Mouse (Mus musculus) kidney, embryonic 15.5 days (tissue): ENCODE results near the gene Bmper. TPM values are rescaled to one million over a fixed set of nuclear protein-coding genes. Genes with fewer than 3 reads are reported as not detected.
A peak's percentile ranks its signal among the peaks of the same experiment; 100 is the strongest.

Experiments used
- ATAC-seq: fragments of 200-750 bp; cut with Nextera tagmentation; replicated peaks from 2 replicates; pipeline ENCODE4 v1.8.0; 2017; ENCODE audit warnings: moderate TSS enrichment; ENCODE audit not compliant: low FRiP score
- H3K27ac ChIP-seq: fragments of 300-500 bp; sonication (generic); 2 replicates; pipeline ENCODE4 v1.5.1; 2015; ENCODE audit warnings: mild to moderate bottlenecking, inconsistent platforms
- H3K27me3 ChIP-seq: fragments of 300-500 bp; sonication (generic); 2 replicates; pipeline ENCODE4 v1.6.1; 2015; ENCODE audit warnings: inconsistent platforms
- H3K36me3 ChIP-seq: fragments of 300-500 bp; sonication (generic); 2 replicates; pipeline ENCODE4 v1.6.1; 2015; ENCODE audit warnings: inconsistent platforms
- H3K4me1 ChIP-seq: fragments of 300-500 bp; sonication (generic); 2 replicates; pipeline ENCODE4 v1.6.1; 2015; ENCODE audit warnings: inconsistent platforms
- H3K4me2 ChIP-seq: fragments of 300-500 bp; sonication (generic); 2 replicates; pipeline ENCODE4 v1.6.1; 2015; ENCODE audit warnings: moderate library complexity, mild to moderate bottlenecking, inconsistent platforms
- H3K4me3 ChIP-seq: fragments of 300-500 bp; sonication (generic); replicated peaks from 2 replicates; pipeline ENCODE4 v1.5.1; 2015; ENCODE audit warnings: mild to moderate bottlenecking, inconsistent platforms
- H3K9ac ChIP-seq: fragments of 300-500 bp; sonication (generic); 2 replicates; pipeline ENCODE4 v1.6.1; 2015; ENCODE audit warnings: mild to moderate bottlenecking, inconsistent platforms
- H3K9me3 ChIP-seq: fragments of 300-500 bp; sonication (generic); replicated peaks from 2 replicates; pipeline ENCODE4 v1.6.1; 2016; ENCODE audit warnings: inconsistent platforms
- WGBS: fragments of 180-500 bp; shearing (Covaris S2); methylation state at CpG from one replicate; pipeline ENCODE4 v1.1.7; 2015; ENCODE audit warnings: mixed read lengths; 5-methylcytosine and 5-hydroxymethylcytosine counted together
- polyA plus RNA-seq: library from polyadenylated mRNA; unstranded; fragments of >200 nt; fragmentation: Nextera tagmentation; extraction: Ambion mirVana; gene quantifications from 2 replicates; pipeline ENCODE4 v1.2.1, GENCODE M21; 2015

The Bmper gene
- polyA plus RNA-seq, 1 experiment from 2014 or later = 23.5 TPM

DNA sequence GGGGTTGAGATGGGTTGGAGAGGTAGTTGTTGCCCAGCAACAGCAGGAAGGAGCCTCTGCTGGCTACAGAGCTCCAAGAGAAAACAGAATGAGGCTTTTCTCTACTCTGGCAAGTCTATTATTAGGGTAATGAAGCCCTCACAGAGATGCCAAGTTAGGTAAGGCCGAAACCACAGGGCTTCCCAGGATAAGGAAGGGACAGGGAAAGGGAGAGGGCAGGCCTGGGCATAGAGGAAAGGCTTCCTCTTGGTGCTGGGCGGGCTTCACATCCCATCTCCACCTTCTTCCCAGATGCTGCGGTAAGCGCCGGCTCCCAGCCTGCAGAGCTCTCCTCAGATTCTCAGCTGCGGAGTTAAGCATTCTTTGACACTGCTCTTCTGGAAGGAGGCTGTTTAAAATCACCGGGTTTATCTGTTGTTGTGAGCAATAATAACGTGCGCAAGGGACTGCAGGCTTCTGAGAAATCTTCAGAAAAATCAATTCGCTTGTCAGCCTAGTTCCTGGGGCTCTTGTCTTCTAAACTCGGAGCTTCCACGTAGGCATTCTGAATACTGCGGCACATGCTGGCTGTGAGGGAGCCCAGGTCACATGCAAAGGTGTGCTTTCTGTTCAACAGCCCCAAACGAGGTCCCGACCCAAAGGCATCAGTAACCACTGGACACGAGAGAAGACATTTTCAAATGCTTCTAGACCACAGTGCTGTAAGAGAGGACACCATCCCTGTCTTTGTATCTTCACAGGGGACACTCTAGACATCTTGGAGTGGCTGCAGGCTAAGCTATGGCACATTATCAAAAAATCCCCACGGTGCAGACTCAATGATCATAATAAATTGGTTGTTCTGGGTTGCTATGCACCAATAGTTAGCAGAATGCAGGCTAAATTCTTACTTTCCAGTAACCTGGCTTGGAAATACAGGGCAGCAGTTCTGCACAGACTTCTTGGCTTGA, 18.3 kb upstream of the Bmper start:
- H3K9ac ChIP-seq = no peak overlapping the region
- 21% methylated on average over 17 of the region's 17 CpGs for WGBS

DNA sequence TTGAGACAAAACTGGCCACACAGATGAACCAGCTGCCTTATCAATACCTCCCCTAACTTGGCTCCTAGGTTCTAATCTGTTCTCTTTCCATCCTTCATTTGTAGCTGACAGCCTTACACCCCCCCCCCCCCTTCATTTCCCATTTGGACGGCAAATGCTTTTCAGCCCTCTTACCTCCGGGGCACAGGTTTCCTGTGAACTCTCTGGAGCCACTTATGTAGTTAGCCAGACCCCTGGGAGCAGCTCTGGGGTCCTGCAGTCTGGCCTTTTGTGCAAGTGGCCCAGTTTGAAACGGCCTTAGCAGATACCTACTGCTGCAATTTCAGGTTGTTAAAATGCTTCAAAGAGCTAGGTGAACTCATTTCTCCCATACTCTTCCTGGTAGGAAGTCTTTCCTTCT, 17.6 kb upstream of the Bmper start:
- H3K4me3 ChIP-seq = no peak overlapping the region
- WGBS = 19% methylated on average over 3 of the region's 3 CpGs

More for the DNA sequence above, 18.3 kb upstream of the Bmper start:
- H3K4me3 ChIP-seq = no peak overlapping the region
- no peak for ATAC-seq
- H3K27me3 ChIP-seq = peaks cover 12% of the 10 kb centered on the region; the same call in 1 of the 2 replicates
- H3K4me1 ChIP-seq = peaks cover 15% of the 10 kb centered on the region
- no peaks in the 10 kb centered on the region for H3K9me3 ChIP-seq
- H3K27ac ChIP-seq = no peak overlapping the region
- peak overlapping the region; percentile 25; the same call in 1 of the 2 replicates for H3K4me2 ChIP-seq
- H3K36me3 ChIP-seq = no peaks in the 10 kb centered on the region

DNA sequence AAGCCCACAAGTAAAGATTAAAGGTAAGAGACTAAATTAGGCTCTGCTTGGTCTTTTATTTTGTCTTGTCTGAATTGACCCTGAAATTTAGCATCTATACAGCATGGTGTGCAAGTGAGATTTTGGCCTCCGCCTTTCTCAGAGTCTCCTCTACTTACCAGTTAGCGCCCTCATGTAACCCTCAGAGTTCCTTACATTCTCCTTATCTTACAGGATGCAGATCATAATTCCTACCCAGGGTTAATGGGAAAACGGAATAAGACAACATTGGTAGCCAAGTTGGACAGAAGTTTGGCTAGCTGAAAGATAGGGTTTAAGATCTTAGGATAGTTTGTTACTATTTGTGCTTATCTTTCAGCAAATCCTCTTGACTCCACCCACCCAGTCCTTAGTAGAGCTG, 17.1 kb upstream of the Bmper start:
- ATAC-seq = no peak
- no peak overlapping the region for H3K9ac ChIP-seq
- WGBS = 74% methylated on average over 3 of the region's 3 CpGs
- H3K4me3 ChIP-seq = no peak overlapping the region
- H3K36me3 ChIP-seq = no peaks in the 10 kb centered on the region
- no peak overlapping the region for H3K27ac ChIP-seq
- peaks cover 13% of the 10 kb centered on the region for H3K4me1 ChIP-seq
- no peaks in the 10 kb centered on the region for H3K9me3 ChIP-seq
- H3K4me2 ChIP-seq = no peak overlapping the region
- peaks cover 12% of the 10 kb centered on the region; the same call in 1 of the 2 replicates for H3K27me3 ChIP-seq

More for the DNA sequence above, 17.6 kb upstream of the Bmper start:
- no peak overlapping the region for H3K4me2 ChIP-seq
- H3K36me3 ChIP-seq = no peaks in the 10 kb centered on the region
- no peak overlapping the region for H3K27ac ChIP-seq
- no peak overlapping the region for H3K9ac ChIP-seq
- H3K9me3 ChIP-seq = no peaks in the 10 kb centered on the region
- peaks cover 15% of the 10 kb centered on the region for H3K4me1 ChIP-seq
- H3K27me3 ChIP-seq = peaks cover 12% of the 10 kb centered on the region; the same call in 1 of the 2 replicates
- no peak for ATAC-seq

DNA sequence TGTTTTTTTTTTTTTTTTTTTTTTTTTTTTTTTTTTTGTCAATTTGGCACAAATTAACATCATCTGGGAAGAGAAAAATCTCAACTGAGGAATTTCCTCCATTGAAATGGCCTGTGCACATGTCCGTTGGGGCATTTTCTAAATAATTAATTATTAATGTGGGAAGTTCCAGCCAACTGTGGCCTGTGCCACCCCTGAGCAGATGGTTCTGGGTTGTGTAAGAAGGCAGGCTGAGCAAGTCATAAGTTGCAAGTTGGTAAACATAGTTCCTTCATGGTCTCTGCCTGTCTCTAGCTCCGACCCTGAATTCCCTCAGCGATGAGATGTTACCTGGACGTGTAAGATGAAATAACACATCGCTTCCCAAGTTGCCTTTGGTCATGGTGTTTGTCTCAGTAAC, 16.7 kb upstream of the Bmper start:
- Histone ChIP-seq H3K9ac (no peak overlapping the region), H3K36me3 (no peaks in the 10 kb centered on the region), H3K4me1 (peaks cover 11% of the 10 kb centered on the region), H3K4me3 (no peak overlapping the region), H3K27ac (no peak overlapping the region), H3K27me3 (peaks cover 12% of the 10 kb centered on the region; the same call in 1 of the 2 replicates), H3K4me2 (no peak overlapping the region), H3K9me3 (no peaks in the 10 kb centered on the region)
- 89% methylated on average over 5 of the region's 5 CpGs for whole genome bisulfite sequencing
- ATAC-seq = no peak

DNA sequence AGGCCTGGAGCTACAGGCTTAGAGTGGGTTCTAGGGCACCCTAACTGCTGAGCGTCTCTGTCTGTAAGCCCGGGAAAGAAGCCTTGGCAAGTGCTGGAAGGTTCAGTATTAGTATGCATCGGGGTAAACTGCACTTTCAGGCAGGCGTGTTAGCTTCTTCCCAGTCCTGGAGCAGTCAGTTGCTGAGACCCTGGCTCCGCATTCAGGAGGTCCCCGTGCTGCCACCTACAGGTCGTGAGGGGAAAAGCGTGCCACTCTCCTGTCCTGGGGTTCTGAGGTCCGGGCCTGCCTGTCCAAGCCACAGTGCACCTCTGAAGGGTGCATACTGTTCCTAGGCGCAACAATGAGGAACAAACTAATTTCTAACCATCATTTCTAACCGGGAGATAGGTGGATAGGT, 10.6 kb upstream of the Bmper start:
- H3K27ac ChIP-seq = no peak overlapping the region
- no peak overlapping the region for H3K4me3 ChIP-seq
- WGBS = 4% methylated on average over 11 of the region's 11 CpGs
- H3K4me2 ChIP-seq = no peak overlapping the region
- peak; percentile 77 for ATAC-seq
- no peak overlapping the region for H3K9ac ChIP-seq
- no peaks in the 10 kb centered on the region for H3K36me3 ChIP-seq
- no peaks in the 10 kb centered on the region for H3K4me1 ChIP-seq
- no peaks in the 10 kb centered on the region for H3K9me3 ChIP-seq
- H3K27me3 ChIP-seq = no peaks in the 10 kb centered on the region

DNA sequence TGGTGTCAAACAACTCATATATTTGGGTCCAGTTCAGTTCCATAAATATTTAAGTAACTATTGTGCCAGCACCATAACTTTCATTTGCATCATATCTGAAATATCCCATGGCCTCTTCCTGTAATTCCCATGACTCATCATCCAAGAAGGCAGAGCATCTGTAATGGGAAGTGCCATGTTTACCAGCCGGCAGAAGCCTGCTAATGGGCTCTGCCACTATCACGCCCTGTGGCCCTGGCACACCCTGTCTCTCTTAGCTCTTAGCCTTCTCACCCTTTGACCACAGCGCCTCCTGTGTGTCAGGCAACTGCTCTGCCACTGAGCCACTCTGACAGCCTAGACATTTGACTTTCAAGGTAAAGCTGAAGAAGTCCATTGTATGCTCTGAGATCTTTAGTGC, 3.1 kb upstream of the Bmper start:
- Histone ChIP-seq H3K27me3 (peaks cover 26% of the 10 kb centered on the region), H3K4me2 (no peak overlapping the region), H3K27ac (no peak overlapping the region), H3K4me1 (peaks cover 15% of the 10 kb centered on the region), H3K9me3 (no peaks in the 10 kb centered on the region), H3K36me3 (no peaks in the 10 kb centered on the region), H3K9ac (no peak overlapping the region), H3K4me3 (no peak overlapping the region)
- WGBS = 58% methylated on average over 3 of the region's 3 CpGs
- no peak for ATAC-seq

DNA sequence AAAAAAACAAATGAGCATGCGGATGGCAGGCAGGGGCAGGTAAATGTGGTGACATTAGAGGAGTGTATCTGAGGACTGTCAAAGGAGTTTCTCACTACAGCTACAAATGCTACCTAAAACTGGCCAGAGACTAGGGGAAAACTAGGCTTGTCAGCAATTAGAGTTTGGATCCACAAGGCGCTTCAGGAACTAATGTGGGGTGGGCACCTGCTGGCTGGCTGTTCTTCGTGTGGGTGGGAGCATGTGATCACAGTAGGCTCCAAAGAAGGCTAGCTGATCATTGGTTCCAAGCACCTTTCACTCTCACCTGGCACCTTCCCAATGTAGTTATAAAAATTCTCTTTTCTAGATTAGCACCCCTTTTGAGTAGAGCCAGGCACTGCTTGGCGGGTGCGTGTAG, 900 bp upstream of the Bmper start:
- peak overlapping the region; percentile 68 for H3K9ac ChIP-seq
- 8% methylated on average over 5 of the region's 5 CpGs for WGBS
- no peaks in the 10 kb centered on the region for H3K9me3 ChIP-seq
- H3K27ac ChIP-seq = no peak overlapping the region
- peaks cover 35% of the 10 kb centered on the region for H3K27me3 ChIP-seq
- H3K4me1 ChIP-seq = peaks cover 15% of the 10 kb centered on the region
- H3K4me3 ChIP-seq = peak overlapping the region; percentile 64
- H3K4me2 ChIP-seq = peak overlapping the region; percentile 88
- no peak for ATAC-seq
- no peaks in the 10 kb centered on the region for H3K36me3 ChIP-seq

DNA sequence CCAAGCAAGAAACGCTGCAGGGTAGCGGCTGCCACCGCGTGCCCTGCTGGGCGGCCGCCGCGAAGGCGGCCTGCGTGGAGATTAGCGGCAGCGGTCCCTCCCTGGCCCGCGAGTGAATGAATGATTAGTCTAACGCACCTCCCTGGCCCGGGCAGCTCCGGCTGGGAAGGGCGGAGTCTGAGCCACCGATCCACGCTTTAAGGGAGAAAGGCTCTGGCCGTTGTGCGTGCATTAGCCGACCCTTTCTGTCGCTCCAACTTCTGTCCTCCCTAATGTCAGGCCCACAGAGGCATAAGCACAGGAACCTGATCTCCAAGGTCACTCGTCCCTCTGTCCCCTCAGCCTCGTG, 410 bp upstream of the Bmper start:
- Histone ChIP-seq H3K4me3 (peak overlapping the region; percentile 64), H3K27ac (peak overlapping the region; percentile 83), H3K9ac (peak overlapping the region; percentile 68), H3K36me3 (no peaks in the 10 kb centered on the region), H3K4me1 (peaks cover 15% of the 10 kb centered on the region), H3K4me2 (peak overlapping the region; percentile 88), H3K9me3 (no peaks in the 10 kb centered on the region), H3K27me3 (peaks cover 35% of the 10 kb centered on the region)
- peak; percentile 76 for ATAC-seq
- 1% methylated on average over 26 of the region's 26 CpGs for WGBS

DNA sequence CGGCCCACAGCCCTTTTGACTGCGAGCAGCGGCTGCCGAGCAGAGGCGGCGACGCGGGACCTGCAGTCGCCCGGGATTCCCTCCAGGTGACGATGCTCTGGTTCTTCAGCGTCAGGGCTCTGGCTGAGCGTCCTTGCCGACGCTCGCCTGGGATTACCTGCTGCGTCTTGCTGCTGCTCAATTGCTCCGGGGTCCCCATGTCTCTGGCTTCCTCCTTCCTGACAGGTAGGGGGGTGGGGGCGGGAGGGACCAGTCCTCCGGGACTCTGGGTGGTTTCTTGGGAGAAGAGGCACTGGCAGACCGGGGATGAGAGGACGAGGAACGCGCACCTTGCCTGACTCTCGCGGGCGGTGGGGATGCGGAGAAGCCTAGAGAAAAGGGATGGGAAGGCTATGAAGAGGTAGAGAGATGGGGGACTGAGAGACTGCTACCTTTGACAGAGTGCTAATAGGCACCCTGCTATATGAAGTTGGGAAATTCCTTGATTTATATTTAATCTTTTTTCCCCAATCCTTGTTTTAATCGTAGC, 737 bp downstream of the Bmper start:
- Histone ChIP-seq H3K27me3 (peaks cover 35% of the 10 kb centered on the region), H3K4me3 (peak overlapping the region; percentile 64), H3K27ac (no peak overlapping the region), H3K9ac (peak overlapping the region; percentile 68), H3K36me3 (no peaks in the 10 kb centered on the region), H3K9me3 (no peaks in the 10 kb centered on the region), H3K4me2 (peak overlapping the region; percentile 88), H3K4me1 (peaks cover 15% of the 10 kb centered on the region)
- under 1% methylated on average over 29 of the region's 29 CpGs for WGBS
- no peak; the same call in 1 of the 2 replicates for ATAC-seq

DNA sequence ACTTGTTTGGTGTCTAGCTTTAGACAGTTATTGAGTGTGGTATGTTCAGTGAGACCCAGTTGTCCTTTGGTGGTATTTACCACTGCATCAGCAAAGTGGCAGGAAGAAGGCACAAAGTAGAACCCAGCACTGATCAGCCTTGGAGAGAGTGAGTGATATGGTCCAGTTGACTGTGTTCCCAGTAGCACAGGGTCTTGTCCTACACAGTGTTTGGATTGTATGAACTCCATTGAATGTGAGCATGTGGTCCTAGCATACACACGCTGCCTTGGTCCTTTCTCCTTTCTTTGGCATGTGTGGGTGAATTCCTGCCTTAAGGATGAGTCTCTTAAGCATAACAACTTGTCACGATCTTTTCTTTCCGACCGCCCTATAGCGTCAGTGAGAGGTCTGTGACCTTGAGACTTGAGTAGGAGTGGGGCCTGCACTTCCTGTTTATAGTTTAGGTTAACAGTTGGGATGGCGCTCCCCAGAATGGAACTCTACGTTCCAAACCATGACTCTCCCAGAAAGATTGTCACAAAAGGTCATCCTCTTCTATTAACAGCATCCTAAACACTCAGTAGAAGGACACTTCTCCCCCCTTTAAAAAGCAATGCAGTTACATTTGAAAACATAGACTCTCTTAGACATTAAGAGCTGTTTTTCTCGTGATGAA, 10.7 kb downstream of the Bmper start:
- ATAC-seq = no peak
- Histone ChIP-seq H3K4me2 (no peak overlapping the region), H3K9me3 (no peaks in the 10 kb centered on the region), H3K4me1 (peaks cover 12% of the 10 kb centered on the region), H3K4me3 (no peak overlapping the region), H3K9ac (no peak overlapping the region), H3K36me3 (no peaks in the 10 kb centered on the region), H3K27ac (no peak overlapping the region), H3K27me3 (0 out of 2 replicates have a peak, but pooled peaks cover 3% of the 10 kb centered on the region)
- WGBS = 48% methylated on average over 8 of the region's 8 CpGs

DNA sequence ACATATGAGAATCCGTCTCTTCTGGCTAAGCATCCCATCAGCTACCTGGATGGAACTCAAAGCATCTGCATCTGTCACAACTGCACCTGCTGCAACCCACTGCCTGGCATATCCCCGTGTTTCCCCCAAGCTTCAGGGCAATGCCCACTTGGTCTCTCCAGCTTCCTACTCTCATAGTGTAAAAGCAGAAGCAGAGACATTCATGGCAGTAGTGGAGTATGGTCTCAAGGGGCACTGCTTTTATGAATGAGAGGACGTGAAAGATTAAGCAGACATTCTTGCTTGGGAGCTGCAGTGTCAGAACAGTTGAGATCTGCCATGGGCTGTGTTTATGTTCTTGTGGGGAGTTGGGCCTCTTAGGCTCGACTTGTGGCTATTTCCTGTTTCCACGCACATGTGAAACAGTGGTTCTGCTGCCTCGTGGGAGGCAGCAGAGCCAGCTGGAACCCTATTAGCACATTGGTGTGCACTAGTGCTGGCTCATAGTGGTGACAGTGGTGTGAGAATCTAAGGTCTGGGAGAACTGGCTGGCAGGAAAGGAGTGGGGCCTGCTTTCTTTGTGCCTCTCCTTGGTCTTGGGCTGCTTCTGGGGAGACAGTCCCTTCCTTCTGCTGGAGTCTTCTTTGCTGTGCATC, 12.6 kb downstream of the Bmper start:
- Histone ChIP-seq H3K27me3 (0 out of 2 replicates have a peak, but pooled peaks cover 3% of the 10 kb centered on the region), H3K4me2 (no peak overlapping the region), H3K27ac (0 out of 2 replicates have a peak overlapping the region, but pooled peaks have one; percentile 18), H3K4me1 (peaks cover 12% of the 10 kb centered on the region), H3K9me3 (no peaks in the 10 kb centered on the region), H3K4me3 (no peak overlapping the region), H3K36me3 (no peaks in the 10 kb centered on the region), H3K9ac (no peak overlapping the region)
- no peak for ATAC-seq
- WGBS = 35% methylated on average over 6 of the region's 6 CpGs
